Mouse (Mus musculus) lung, adult 2 months (tissue): ENCODE measurements around the gene Ipo9. TPM values are rescaled to one million over a fixed set of nuclear protein-coding genes. Genes with fewer than 3 reads are reported as not detected.
"Not testable (repeated sequence)": the region's sequence is repeated elsewhere in the genome, so short reads cannot be mapped to it uniquely, and the experiment has no call there.

Source experiments
- DNase-seq: peaks from one replicate; pipeline ENCODE4 v3.0.0; 2022
- H3K4me1 ChIP-seq: fragments of 200-500 bp; 2 replicates; pipeline ENCODE4 v1.6.1; 2011; ENCODE audit warnings: low read length; ENCODE audit not compliant: control insufficient read depth, insufficient read depth
- H3K4me3 ChIP-seq: fragments of 200-500 bp; replicated peaks from 2 replicates; pipeline ENCODE3; 2011; ENCODE audit warnings: low read depth, mild to moderate bottlenecking, control low read depth, low read length; ENCODE audit errors: extremely low read depth
- CTCF ChIP-seq: fragments of 200-500 bp; IDR thresholded peaks from 2 replicates; pipeline ENCODE4 v1.5.1; 2011; ENCODE audit warnings: mild to moderate bottlenecking, low read length, control low read depth; ENCODE audit not compliant: insufficient read depth
- POLR2A ChIP-seq: fragments of 200-500 bp; IDR thresholded peaks from 2 replicates; pipeline ENCODE4 v1.6.1; 2011; ENCODE audit warnings: low read depth, mild to moderate bottlenecking, control low read depth, low read length, borderline replicate concordance; ENCODE audit errors: extremely low read depth
- WGBS: fragments of 180-500 bp; shearing (Covaris S2); methylation state at CpG from one replicate; pipeline ENCODE4 v1.1.7; 2018; 5-methylcytosine and 5-hydroxymethylcytosine counted together
- polyA plus RNA-seq: library from polyadenylated mRNA; depleted of rRNA; stranded (reverse); fragments of >200 nt; gene quantifications from 2 replicates; pipeline ENCODE4 v1.2.3, GENCODE M21; 2012

The Ipo9 gene
- polyA plus RNA-seq, 1 experiment: 68.2 TPM

DNA sequence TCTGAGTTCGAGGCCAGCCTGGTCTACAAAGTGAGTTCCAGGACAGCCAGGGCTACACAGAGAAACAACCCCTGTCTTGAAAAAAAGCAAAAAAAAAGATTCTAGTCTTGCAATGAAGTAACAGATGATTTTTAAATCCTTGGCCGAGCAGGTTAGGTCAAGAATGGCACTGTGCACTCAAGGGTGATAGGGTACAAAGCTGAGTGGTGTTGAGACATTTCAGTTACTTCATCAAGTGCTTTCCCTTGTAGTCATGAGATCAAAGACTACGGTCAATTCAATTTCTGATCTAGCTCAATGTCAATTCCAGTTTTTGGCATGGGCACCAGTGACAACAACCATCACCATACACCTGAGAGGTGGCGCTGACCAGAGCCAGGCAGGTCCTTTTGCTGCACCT is 21.3 kb downstream of the Ipo9 start:
- TF ChIP-seq POLR2A (no peak), CTCF (no peak)
- WGBS: 89% methylated on average over 4 of the region's 4 CpGs
- no peak for DNase-seq
- no peak overlapping the region for H3K4me3 ChIP-seq
- H3K4me1 ChIP-seq: peaks cover 11% of the 10 kb centered on the region

DNA sequence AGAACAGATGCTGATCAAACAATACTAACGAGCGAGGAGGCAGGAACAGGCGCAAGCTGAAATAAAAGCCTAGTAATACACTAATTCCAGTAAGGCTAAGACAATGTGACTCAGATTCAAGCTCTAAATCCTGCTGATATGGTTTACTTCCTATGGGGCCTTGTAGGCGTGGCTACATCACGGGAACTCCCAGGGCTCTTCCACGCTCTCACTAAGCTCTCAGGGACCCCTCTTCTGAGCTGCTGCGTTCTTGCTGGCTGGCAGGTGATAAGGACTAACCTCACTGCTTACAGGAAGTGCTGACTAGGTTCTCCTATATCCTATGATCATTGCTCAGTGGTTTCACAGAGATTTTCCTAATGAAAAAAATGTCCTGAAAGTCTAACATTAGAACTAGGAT is 24.9 kb downstream of the Ipo9 start:
- H3K4me1 ChIP-seq: no peaks in the 10 kb centered on the region
- no peak for TF ChIP-seq POLR2A
- TF ChIP-seq CTCF: no peak
- no peak overlapping the region for H3K4me3 ChIP-seq
- no peak for DNase-seq
- WGBS: 83% methylated on average over 7 of the region's 7 CpGs

DNA sequence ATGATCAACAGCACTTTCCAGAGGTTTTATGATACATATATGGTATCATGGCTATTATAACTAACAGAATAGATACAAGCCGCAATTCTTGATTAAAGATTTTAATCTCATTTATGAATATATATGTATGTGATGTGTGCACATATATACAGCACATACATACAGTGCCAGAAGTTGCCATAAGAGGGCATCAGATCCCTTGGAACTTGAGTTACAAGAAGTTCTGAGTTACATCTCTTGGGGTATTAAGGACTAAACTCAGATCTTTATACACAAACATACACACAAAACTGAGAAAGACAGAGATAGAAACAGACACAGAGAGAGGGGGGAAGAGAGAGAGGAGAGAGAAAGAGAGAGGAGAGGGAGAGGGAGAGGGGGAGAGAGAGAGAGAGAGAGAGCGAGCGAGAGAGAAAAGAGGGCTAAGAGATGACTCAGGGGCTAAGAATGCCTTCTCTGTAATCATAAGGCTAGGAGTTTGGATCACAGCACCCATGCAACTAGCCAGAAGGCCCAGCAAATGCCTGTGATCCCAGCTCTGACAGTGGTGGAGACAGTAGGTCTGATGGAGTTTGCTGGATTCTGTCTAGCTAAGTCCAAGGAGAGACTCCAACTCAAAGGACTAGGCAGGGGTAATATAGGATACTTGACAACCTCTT is 28.7 kb downstream of the Ipo9 start:
- TF ChIP-seq POLR2A (no peak), CTCF (no peak)
- 92% methylated on average over 3 of the region's 3 CpGs for WGBS
- no peak for DNase-seq
- Histone ChIP-seq H3K4me1 (no peaks in the 10 kb centered on the region), H3K4me3 (no peak overlapping the region)

DNA sequence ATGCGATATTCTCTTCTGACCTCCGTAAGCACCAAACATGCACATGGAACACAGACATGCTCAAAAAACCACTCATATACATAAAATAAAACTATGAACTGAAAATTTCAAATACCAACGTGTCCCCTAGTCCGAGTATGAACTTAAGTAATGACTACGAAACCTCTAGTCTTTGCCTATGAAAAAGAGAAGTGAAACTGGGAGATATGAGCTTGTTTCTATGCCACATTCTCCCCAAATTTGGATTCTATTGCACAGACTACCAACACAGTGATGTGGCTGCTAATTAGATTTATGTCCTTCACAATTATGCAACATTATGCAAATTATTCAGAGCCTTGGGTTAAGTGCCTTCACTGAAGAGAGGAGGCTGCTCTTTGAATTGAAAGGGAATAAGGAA is 30.8 kb downstream of the Ipo9 start:
- TF ChIP-seq POLR2A (no peak), CTCF (no peak)
- no peak overlapping the region for H3K4me3 ChIP-seq
- no peak for DNase-seq
- WGBS: 88% methylated on average over 5 of the region's 5 CpGs
- no peaks in the 10 kb centered on the region for H3K4me1 ChIP-seq

DNA sequence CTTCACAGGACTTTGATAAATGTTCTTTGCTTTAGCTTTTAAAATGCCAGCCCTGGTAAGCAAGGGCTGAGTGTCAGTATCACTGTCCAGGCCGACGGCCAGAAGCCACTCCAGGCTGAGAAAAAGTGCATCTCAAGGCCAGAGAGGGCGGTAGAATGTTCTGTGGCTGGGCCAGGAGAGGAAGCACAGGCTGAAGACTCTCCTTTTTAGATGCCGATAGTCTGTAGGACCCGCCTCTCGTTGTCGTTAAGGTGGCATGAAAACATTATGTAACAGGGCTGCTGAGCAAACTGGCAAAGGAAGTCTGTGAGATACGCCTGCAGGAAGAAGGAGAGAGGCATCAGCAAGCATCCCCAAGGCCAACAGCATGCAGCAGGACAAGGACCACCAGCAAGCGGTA is 45.1 kb downstream of the Ipo9 start:
- DNase-seq: no peak
- TF ChIP-seq POLR2A (no peak), CTCF (no peak)
- Histone ChIP-seq H3K4me1 (no peaks in the 10 kb centered on the region), H3K4me3 (no peak overlapping the region)
- 78% methylated on average over 9 of the region's 9 CpGs for WGBS

DNA sequence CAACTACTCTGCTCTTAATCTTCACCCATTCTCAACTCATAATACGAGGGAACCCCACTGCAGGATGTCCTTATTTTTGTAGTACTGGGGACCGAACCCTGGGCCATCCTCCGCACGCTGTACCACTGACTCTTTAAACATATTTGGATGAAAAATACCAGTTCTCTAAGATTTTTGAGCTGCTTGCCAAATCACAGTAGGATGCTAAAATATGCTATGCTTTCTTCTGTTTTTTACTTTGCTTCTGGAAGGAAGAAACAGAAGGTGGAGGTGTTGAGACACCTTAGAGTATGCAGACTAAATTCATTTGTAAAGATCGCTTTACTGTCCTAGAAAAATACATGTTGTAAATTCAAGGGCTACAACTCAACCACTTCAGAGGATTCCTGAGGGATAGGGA is 46.1 kb downstream of the Ipo9 start:
- DNase-seq: no peak
- TF ChIP-seq CTCF: no peak
- no peak for TF ChIP-seq POLR2A
- no peak overlapping the region for H3K4me3 ChIP-seq
- H3K4me1 ChIP-seq: no peaks in the 10 kb centered on the region
- 99% methylated on average over 5 of the region's 5 CpGs for WGBS

DNA sequence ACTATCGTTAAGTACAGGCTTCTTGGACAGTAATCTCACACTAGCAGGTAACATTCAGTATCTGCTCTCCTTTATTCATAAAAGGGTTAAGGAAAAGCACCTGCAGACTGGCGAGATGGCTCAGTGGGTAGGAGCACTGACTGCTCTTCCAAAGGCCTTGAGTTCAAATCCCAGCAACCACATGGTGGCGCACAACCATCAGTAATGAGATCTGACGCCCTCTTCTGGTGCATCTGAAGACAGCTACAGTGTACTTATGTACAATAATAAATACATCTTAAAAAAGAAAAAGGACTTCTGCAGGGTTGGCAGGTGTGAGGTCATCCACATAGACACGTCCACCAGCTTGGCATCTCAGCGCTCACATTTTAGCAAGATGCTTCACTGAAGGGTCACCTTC is 48.7 kb downstream of the Ipo9 start:
- not testable (repeated sequence) for DNase-seq, H3K4me3 ChIP-seq, H3K4me1 ChIP-seq
- 67% methylated on average over 6 of the region's 6 CpGs for WGBS

DNA sequence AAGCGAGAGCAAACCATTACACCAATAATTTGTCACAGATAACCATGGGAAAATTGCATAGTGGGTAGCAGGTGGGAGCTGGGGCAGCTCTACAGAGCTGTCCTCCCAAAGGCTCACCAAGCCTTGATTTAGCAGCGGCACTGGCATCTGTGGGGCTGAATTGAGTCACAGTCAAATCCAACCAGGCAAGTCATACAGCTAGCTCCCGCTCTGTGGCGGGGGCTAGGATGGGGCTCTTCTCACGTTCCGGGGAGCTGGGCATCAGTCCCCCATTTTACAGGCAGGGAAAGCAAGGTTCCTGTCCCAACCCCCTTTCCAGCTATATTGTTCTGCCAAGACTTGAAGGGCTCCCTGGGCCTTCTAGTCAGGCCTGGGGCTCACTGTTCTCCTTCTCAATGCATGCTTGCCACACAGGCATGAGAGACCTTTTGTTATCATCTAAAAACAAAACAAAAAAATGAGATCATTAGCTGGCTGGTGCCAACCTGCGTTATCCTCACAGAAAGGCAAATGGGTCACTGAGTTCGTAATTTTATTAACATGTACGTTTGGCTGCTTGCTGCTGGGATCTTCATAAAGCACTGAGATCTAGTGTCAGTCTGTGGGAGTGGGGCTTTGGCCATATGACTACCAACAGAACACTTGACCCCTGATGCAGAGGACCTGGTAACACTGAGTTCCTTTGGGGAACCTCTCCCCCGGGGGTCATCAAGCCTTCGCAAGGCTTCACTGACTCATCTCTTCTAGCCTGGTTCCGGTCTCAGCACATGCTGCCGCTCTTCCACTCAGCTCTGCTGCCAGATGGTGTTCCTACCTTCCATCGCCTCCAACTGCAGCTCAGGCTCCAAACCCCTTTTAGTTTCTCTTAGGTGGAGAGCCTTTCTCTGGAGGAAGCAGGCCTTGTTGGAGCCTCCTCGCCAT is 50.0 kb downstream of the Ipo9 start:
- 66% methylated on average over 15 of the region's 15 CpGs for WGBS
- no peaks in the 10 kb centered on the region for H3K4me1 ChIP-seq
- no peak for DNase-seq
- TF ChIP-seq CTCF (no peak), POLR2A (no peak)
- H3K4me3 ChIP-seq: no peak overlapping the region

DNA sequence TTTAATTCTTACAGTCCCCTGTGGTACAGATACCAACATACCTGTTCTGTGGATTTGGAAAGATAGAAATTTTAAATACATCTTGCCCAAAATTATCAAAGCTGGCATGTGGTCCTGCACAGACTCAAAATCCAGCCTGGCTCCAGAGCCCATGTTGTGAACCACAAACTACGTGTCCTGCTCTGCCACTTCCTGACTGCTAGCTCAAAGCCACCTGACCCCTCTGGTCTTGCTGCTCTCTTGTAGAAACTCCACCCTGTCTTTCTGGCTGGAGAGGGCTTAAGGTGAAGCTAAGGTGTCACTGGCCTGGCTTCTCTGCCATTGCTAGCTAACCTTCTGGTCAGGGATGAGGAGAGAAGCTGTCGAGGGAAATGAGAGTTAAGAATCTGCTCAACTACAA is 51.3 kb downstream of the Ipo9 start:
- no peak for DNase-seq
- no peak for TF ChIP-seq POLR2A
- TF ChIP-seq CTCF: no peak
- peaks cover 4% of the 10 kb centered on the region; the same call in 1 of the 2 replicates for H3K4me1 ChIP-seq
- 37% methylated on average over 2 of the region's 2 CpGs for WGBS
- H3K4me3 ChIP-seq: no peak overlapping the region

DNA sequence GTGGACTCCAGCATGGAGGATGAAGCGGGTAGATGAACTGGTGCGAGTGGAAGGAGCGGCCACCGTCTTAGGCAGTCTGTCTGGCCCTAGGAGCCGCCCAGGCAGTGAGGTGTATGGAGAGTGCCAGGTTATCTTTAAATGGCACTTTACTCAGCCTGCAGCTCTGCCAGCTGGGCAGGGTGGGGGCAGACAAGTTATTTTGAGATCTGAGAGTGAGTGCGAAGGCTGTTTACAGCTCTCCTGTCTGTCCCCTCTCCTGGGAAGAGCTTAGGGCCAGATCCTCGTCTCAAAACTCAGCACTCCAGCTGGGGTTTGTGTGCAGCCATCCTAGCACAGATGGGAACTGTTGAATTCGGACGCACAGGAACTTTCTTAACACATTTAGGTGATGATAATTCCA is 51.7 kb downstream of the Ipo9 start:
- peaks cover 4% of the 10 kb centered on the region; the same call in 1 of the 2 replicates for H3K4me1 ChIP-seq
- TF ChIP-seq CTCF (no peak), POLR2A (no peak)
- no peak for DNase-seq
- WGBS: 44% methylated on average over 9 of the region's 9 CpGs
- H3K4me3 ChIP-seq: no peak overlapping the region
